Mouse (Mus musculus) urinary bladder, postnatal 36 days (tissue): ENCODE results near the gene Ass1.

Experiments used
- DNase-seq, 2 experiments: peaks; one replicate each; pipeline ENCODE4 v3.0.0; 2022; ENCODE audit warnings: low spot score in 2 of 2, mixed read lengths in 1 of 2

Ass1 gene

GRCm38 (mm10) chr2:31469931-31470682 is at the start of gene Ass1:
Gene Ass1, plus strand, starts transcription at chr2:31470207.
- peak; percentile 75 to 79 for DNase-seq

DNA sequence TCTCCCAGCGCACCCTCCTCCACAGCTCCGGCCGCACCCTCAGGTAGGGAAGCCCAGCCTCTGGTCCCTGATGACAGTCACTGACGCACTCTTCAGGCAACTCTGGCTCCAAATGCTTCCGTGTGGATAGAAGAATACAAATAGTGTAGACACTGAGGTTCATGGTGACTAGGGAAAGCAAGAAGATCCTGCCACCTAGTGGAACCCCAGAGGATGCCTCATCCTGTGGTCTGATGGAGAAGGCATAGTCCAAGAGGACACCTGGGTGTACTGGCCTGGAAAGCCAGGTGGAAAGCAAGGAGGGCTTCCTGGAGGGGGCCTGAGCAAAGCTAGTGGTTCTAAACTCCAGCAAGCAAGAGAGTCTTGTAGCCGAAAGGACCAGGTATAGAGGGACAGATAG is 49.1 kb upstream of the Ass1 start:
- no peak for DNase-seq

DNA sequence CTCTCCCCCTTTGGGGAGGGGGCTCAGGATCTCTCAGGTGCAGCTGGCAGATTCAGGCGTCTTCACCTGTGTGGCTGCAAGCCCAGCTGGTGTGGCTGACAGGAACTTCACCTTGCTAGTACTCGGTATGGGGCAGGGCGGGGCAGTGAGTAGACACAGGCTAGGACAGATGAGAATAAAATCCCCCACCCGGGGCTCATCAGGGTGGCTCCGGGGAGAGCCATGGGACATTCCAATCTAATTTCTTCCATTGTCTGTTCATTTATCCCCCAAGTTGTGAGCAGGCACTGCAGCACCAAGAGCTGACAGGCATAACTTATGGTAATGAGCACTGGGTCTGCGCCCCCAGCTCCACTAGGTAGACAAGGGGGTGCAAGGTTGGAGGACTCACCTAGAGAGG is 47.4 kb upstream of the Ass1 start:
- DNase-seq, result no peak

GRCm38 (mm10) chr2:31431477-31431876 is 38.5 kb upstream of the Ass1 start:
- no peak for DNase-seq

- no peak for DNase-seq
Measured at GRCm38 (mm10) chr2:31434746-31435145, 35.3 kb upstream of the Ass1 start.

GRCm38 (mm10) chr2:31435567-31435966 is 34.4 kb upstream of the Ass1 start:
- DNase-seq, result peak; percentile 31 to 45

- no peak for DNase-seq
Measured at GRCm38 (mm10) chr2:31437480-31438245, 32.3 kb upstream of the Ass1 start.

DNA sequence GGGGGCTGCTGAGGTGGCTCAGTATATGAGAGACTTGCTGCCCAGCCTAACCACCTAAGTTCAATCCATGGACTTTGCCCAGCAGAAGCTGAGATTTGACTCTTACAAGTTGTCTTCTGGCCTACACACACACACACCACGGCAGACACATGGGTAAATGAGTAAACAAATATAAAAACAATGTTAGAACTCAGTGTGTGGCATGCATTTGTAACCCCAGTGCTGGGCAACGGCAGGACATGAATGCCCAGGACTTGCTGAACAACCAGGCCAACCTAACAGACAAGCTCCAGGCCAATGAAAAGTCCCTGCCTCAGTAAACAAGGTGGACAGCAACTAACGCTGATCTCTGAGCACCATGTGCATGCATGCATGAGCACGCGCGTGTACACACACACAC is 30.4 kb upstream of the Ass1 start:
- no peak for DNase-seq

DNA sequence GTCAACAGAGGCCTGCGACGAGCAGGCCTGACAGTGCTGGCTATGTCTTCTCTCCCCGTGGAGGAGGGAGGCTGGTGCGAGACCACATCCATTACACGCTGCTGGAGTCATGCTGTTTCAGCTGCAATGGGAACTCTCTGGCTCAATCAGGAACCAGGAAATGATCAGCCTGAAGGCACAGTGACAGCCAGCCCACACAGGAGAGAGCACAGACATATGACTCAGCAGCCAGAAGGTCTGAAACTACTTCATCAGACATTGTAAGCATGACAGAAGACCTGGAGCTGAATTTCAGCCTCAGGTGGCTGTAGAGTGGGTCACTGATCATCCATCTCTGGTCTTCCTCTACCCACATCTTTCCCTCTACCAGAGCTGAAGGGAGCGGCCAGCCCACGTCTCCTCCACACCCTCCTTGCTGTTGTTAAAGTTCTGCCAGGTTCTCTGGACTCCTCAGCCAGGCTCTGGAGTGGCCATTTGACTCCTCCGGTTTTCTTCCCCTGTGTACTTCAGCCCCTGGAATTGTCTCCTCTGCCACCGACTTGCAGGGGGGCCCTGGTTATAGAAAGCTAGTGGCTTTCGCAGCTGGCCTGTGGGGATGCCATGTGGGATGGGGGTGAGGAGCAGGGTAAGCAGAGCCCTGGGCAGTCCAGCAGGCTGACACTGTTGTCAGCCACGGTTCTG is 27.4 kb upstream of the Ass1 start:
- peak; percentile 16 to 17 for DNase-seq

- no peak for DNase-seq
Measured at GRCm38 (mm10) chr2:31446036-31446435, 24.0 kb upstream of the Ass1 start.

GRCm38 (mm10) chr2:31446456-31446855 is 23.6 kb upstream of the Ass1 start:
- no peak for DNase-seq

DNA sequence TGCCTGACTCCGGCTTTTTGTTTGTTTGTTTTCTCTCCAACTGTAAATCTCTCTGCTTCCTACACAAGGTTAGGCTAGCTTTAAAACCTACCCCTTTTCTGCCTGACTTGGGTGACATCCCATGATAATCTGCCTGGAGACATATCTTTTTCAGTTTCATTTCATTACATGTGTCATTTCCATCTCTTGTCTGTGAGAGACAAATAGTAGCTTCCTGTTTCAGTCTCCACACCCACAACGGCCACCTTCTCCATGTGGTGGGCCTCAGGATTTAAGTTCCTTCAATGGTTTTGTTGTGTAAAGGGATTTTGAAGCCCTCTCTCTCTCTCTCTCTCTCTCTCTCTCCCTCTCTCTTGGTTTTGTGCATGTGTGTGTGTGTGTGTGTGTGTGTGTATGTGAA is 22.5 kb upstream of the Ass1 start:
- no peak for DNase-seq

DNA sequence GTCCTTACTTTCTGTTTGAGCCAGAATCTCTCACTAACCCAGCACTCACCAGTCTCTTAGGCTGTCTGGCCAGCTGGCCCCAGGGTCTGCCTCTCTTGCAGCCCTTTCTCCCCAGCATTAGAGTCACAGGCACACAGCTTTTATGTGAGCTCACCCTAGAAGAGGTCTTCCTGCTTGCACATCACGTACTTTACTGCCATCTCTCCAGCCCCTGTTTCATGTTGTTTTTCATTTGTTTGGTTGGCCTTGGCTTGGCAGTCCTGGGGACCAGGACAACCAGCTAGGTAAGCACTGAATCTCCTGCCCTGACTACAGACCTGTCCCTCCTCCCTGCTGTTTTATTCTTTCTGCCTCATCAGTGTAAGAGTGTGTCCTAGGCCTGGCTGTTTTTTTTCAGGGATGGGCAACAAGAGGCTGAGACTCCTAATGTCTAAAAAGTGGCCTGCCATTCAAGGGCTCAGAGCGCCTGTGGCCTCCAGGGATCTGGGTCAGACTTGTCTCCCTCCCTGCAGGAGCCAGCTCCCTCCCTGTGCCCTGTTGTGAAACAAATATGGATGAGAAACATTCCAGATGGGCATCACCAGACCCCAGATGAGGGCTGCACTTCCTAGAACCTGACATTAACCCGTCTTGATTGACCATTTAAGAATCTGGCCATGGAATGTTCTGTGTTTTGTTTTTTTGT is 21.1 kb upstream of the Ass1 start:
- no peak for DNase-seq

DNA sequence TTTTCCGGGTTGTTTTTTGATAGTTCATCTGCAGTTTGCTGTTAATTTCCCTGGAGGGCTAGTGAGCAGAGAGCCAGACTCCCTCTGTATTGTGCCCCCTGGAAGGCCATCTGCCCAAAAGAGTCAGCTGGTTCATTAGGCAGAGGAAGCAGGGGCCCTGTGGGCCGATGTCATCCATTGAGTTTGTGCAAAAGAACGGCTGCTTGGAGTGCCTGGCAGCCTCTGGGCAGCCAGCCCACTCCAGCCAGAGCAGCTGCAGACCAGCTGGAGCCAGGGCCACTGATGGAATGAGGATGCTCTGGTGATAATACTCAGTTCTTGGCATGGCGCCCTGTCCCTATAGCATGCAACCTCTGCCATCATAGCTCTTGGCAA is 20.6 kb upstream of the Ass1 start:
- no peak for DNase-seq

DNA sequence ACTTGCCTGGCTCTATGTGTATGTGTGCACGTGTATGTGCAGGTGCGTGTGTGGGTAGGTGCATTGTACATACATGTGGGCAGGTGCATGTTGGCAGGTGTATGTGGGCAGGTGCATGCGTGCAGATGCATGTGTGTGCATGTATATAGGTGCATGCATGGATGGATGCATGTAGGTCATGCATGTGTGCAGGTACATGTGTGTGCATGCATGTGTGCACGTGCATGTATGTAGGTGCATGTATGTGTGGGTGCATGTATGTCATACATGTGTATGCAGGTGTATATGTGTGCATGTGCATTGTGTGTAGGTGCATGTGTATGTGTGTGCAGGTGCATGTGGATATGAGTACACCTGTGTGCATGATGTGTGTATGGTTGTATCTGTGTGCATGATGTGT is 20.1 kb upstream of the Ass1 start:
- DNase-seq, result no peak

DNA sequence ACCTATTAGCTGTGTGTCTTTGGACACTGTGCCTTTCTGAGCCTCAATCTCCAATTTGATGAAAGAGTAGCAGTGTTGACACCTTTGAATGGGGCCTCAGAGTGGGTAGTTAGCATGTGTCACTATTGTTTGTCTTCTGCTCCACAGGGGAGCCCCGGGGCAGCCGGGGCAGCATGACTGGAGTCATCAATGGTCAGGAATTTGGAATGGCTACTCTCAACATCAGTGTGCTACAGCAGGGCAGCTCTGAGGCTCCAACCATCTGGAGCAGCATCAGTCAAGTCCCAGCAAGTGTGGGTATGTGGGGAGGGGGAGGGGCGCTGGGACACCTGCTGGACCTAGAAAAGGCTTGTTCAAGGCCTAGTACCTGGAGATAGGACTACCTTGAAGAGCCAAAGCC is 19.3 kb upstream of the Ass1 start:
- DNase-seq, result no peak

DNA sequence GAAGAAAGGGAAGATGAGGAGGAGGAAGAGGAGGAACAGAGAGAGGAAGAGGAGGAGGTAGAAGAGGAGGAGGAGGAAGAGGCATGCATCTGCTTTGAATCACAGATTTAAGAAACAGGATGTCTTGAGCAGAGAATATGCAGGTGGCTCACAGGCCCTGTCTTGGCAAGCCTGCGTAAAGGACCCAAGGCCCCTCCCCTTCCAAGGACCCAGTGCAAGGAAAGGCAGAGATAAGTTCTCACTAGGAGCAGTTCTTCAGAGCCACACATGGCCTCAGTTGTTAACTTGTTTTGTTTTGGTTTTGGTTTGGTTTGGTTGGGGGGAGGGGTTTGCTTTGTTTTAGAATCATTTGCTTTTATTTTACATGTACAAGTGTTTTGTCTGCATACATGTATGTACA is 18.5 kb upstream of the Ass1 start:
- DNase-seq, result no peak

GRCm38 (mm10) chr2:31453011-31453410 is 17.0 kb upstream of the Ass1 start:
- DNase-seq, result no peak

DNA sequence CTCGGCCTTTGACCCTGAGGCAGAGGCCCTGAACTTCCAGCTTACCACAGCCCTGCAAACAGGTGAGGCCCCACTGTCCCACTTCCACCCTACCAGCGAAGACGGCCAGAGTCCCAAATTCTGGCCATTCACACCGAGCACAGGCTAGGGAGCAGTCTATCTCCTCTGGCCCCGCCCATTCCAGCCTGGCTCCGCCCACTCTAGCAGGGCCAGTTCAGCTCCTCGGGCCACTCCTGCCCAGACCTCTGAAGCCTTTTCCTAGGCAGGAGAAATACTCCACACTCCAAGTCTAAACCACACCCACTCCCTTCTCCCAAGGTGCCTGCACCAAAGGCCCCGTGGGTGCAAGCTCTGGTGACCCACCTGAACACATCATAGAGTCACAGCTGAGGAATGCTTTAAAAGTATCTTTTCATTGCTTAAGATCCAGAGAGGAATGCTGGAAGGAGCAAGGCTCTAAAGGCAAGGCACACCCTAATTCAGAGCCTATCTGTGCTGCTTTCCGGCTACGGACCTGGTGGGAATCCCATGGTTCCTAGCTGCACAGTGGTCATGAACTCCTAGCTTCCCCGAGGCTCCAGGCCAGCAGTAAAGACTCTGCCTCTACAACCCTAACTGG is 16.3 kb upstream of the Ass1 start:
- DNase-seq, result peak; percentile 52 to 65

- DNase-seq, result peak; percentile 20 to 65
Measured at GRCm38 (mm10) chr2:31454280-31454679, 15.7 kb upstream of the Ass1 start.

- DNase-seq, result no peak
Measured at GRCm38 (mm10) chr2:31455418-31455817, 14.6 kb upstream of the Ass1 start.

- DNase-seq, result peak; percentile 43 to 64
Measured at GRCm38 (mm10) chr2:31458460-31458859, 11.5 kb upstream of the Ass1 start.
